Mouse (Mus musculus): ENCODE data around the gene Chac1.

DNA sequence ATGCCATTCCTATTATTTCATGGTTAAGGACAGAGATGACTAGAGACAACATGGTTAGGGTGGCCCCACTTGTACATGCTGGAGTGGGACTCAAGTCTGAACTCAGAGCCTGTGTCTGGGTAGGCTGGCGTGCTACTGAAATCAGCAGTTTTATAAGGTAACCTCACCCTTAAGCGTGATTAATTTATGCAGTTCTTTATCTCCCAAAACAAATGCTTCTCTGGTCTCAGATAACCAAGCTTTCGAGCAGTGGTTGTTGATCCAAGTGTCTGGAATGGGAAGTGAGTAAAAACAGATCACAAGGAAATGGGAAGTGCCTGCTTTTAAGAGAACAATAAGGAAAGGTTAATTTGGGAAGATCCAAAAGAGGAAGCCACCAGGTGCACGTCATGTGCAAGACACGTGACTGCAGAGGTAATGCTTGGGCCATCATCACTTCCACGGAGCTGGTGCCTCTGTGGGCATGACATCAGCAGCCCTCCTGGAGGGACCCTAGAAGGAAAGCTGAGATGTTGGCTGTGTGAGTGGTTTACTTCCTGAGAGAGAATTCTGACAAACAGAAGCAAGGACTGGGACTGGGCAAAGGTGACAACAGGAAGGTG, 6.4 kb upstream of the Chac1 start:
- no peak for TF ChIP-seq GATA1 (IDR thresholded peaks at IDR 0.05; ENCODE audit: borderline replicate concordance, low read length)
- no peak for TF ChIP-seq FLI1 (IDR thresholded peaks at IDR 0.05; ENCODE audit: low read length)
